Mouse (Mus musculus) frontal cortex, postnatal 14 days (tissue): ENCODE results near the gene Gli3.
A peak's percentile ranks its signal among the peaks of the same experiment; 100 is the strongest.

Source experiments
- DNase-seq, 2 experiments: peaks; one replicate each; pipeline ENCODE4 v3.0.0; 2022; ENCODE audit warnings: low spot score in 2 of 2

The Gli3 gene

DNA sequence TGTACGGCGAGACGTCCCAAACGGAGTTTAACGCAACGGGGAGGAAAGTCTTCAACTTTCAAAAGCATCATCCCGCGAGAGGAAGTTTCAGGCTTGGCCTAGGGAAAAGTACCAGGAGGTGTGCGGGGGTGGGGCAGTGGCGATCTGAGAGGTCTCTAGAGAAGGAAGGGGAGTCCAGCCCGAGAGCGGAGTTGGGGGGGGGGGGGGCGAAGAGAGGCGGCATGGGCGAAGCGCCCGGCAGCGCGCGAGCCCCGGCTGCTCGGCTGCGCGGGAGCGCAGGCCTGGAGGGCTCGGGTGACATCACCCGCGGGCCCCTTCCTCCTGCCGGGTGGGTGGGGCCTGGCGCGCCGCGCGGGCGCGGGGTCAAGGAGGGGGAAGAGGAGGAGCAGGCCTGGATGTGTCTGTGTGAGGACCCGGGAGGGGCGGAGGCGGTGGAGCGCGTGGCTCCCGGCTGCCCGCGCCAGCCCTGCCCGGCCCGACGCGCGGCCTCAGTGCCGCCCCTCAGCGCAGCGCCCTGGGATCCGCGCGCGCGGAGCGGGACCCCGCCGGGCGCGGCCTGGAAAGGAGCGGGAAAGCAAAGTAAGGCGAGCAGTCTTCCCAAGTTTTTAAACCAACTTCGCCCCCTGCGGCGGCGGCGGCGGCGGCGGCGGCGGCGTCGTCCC, at the start of gene Gli3:
Gli3 (plus strand) TSS at position 406 of the 662 bp plus-strand sequence.
- DNase-seq: peak in 1 of 2 experiments; percentile 15

GRCm38 (mm10) chr13:15421182-15421750, 41.8 kb upstream of the Gli3 start:
- no peak for DNase-seq

DNA sequence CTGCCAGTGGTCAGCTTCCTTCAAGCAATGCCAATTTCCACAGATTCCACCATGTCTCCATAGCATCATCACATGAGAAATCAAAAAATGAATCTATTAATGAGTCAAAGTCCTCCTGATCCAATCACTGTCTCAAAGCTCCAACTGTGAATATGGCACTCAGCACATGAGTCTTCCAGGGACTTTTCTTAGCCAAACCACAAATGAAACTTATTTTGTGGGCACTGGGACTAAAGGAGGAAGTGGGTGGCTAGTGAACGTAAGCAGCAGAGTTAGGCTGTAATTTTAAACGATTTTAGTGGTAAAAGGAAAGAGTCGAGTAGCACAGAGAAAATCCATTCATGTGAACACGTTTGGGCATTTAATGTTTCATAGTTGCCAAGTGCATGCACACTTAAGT, 21.0 kb upstream of the Gli3 start:
- DNase-seq: no peak

GRCm38 (mm10) chr13:15444312-15444711, 18.7 kb upstream of the Gli3 start:
- DNase-seq: no peak

DNA sequence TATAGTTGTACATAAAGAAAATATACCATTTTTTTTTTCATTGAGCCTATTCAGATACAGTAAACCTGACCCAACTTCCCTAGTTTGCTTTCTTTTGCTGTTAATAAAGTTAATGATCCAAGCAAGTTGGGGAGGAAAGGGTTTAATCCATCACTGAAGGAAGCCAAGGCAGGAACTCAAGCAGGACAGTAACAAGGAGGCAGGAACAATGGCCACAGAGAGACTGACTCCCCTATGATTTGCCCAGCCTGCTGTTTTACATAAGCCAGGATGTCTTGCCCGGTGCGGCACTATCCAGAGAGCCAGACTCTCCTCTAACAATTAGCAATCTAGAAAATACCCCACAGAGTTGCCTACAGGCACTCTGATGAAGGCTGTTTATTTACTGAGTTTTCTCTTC, 17.4 kb upstream of the Gli3 start:
- DNase-seq: no peak

DNA sequence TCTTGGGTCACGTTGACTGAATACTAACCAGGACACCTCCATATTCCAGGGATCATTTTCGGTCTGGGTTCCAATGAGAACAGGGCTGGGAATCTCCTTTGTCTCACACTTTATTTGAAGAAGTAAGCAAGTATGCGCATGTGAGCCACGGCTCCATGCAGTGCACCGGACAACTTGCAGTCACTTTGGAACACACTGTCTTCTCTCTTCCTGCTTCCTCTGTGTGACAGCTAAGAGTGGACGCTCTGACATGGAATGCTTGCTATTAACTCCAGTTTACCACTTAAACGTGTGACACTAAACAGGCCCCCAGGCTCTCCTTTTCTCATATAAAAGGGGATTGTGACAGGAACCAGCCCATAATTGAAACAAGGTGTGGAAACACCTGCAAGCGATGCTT, 17.0 kb upstream of the Gli3 start:
- no peak for DNase-seq

DNA sequence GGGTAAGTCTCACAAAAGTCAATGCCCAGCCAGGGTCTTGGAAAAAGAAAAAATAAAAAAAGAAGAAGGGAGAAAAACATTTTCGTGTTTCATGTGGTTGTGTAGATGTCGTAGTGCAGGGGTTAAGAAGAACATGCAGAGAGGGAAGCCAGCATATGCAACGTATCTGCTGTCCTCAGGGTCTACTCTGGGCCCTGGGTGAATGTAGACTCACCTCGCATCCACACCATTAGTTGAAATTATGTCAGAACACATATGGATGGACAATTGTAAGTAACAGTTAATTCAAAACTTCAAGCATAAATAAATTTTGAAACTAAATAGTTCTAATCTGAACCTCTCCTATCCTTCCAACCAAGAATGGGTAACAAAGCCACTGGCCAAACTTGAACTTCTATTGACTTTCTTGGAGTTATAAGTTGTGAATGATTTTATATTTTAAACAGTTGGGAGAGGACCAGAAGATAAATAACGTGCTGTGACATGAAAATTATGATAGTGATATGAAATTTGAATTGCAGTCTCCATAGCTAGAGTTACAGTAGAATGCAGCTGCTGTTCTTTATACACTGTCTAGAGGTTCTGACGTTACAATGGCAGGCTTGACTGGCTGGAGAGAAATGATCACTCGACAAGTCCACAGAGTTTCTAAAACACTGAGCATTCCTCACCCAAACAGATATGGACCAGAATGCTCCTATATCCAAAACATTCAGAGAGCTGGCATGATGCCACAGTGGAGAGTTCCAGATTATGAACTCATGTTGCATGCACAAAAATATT, 16.1 kb upstream of the Gli3 start:
- no peak for DNase-seq

DNA sequence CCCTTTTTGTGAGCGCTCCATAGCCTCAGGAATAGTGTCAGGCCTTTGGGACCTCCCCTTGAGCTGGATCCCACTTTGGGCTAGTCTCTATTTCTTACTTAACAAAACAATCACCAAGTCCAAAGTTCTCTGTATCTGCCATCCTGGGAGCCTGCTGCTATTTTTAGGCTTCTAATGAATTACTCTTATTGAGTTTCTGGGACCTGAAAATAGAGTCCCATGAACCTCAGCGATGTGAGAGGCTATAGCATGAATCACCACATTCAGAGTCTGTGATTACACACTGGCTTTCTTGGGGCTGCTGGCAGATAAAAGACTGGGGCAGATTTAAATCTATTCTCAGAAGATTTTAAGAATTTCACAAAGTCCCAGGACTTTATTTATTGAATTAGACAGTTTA, 12.1 kb upstream of the Gli3 start:
- DNase-seq: no peak

- DNase-seq: no peak
Observed at GRCm38 (mm10) chr13:15457841-15458240, 5.2 kb upstream of the Gli3 start.

GRCm38 (mm10) chr13:15461926-15462325, 1.1 kb upstream of the Gli3 start:
- no peak for DNase-seq

- DNase-seq: no peak
Observed at GRCm38 (mm10) chr13:15463492-15464080, 551 bp downstream of the Gli3 start.

- DNase-seq: no peak
Observed at GRCm38 (mm10) chr13:15464081-15464526, 1.1 kb downstream of the Gli3 start.

DNA sequence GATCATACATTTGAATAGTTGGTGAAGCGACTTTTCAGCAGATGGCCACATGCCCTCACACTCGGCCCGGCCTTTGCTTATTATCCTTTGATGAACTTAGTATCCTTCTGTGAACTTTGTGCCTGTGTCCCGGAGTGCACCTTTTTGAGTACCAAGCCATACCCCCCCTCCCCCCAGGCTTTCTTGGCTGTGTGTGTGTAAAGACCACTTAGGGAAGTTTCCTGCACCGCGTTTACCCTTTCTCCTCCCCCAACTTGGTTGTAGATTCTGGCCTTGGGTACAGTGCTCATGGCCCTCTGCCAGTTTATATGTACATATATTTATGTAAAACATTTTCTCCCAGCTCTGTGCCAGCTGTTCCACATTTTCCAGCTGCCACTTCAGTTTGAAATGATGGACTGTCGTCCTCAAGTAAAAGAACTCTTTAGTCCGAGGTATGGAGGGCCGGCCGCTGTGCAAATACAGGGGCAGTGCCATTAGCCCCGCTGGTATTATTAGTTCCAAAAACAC, 1.8 kb downstream of the Gli3 start:
- no peak for DNase-seq

- DNase-seq: no peak
Observed at GRCm38 (mm10) chr13:15466496-15466895, 3.5 kb downstream of the Gli3 start.

GRCm38 (mm10) chr13:15467409-15467808, 4.4 kb downstream of the Gli3 start:
- no peak for DNase-seq

GRCm38 (mm10) chr13:15468421-15468820, 5.4 kb downstream of the Gli3 start:
- no peak for DNase-seq

GRCm38 (mm10) chr13:15470056-15470455, 7.0 kb downstream of the Gli3 start:
- no peak for DNase-seq

DNA sequence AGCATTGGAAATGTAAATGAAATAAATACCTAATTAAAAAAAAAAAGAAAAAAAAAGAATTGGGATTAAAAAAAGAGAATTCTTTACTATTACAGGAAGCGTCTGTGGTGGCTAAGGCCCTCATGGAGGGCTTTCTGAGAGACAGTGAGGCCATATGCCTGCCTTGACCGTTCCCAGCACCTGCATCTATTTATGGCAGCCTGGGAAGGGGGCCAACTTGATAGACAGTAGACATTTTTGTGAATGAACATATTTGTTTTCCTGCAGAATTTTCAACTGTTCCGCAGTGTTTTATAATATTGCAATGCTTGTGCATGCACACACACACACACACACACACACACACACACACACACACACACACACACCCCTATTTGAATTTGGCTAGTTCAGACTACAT, 9.7 kb downstream of the Gli3 start:
- DNase-seq: no peak

GRCm38 (mm10) chr13:15474393-15474792, 11.4 kb downstream of the Gli3 start:
- DNase-seq: no peak

DNA sequence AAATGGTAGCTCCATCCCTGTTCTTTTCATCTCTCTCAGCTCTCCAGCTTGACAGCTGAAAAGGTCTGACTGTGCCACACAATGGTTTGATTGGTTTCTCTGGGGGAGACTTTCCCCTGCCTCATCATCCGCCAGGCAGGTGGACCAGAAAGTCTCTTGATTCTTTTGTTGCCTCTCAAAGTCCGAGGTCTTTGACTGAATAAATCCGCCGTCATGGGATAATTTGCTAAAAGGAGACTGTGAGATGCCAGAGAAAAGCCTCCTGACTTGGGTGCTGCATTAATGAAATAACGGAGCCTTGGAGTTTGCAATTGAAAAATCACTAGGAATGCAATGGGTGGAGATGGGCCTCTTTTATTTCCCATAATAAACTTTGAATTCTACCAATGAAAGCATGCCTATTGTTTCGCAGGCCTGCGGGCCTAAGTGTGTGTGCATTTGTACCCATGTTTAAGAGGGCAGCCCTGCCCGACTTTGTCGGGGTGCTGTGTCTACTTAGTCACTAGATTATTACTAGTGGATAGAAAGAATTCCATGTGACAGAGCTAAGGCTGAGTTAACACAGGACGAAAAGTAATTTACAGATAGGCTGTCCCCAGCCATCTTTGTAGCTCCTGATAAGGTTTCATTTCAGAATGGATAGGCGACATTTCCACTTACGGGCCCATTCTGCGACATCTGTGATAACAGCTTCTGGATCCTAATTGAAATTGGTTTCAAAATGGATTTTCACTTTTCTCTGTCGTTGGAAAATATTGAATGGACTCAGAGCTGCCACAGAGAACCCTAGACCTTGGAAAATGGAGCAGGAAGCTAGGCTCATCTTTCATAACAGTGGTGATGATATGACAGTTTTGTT, 23.2 kb downstream of the Gli3 start:
- no peak for DNase-seq

- DNase-seq: no peak
Observed at GRCm38 (mm10) chr13:15487334-15487733, 24.3 kb downstream of the Gli3 start.
